Mouse (Mus musculus) granulocyte monocyte progenitor cell, adult 5-6 weeks (primary cell): ENCODE measurements around the gene Gm3238. TPM values are rescaled to one million over a fixed set of nuclear protein-coding genes. Genes with fewer than 3 reads are reported as not detected.
"Not testable (repeated sequence)": the region's sequence is repeated elsewhere in the genome, so short reads cannot be mapped to it uniquely, and the experiment has no call there.

Source experiments
- ATAC-seq: replicated peaks from 2 replicates; pipeline ENCODE4 v1.8.0; 2016; ENCODE audit warnings: mild to moderate bottlenecking, moderate TSS enrichment, inconsistent platforms; ENCODE audit not compliant: poor library complexity, severe bottlenecking
- total RNA-seq, 2 experiments: library from RNA; stranded (forward) in 1 of 2; stranded (reverse) in 1 of 2; fragments of 200-712, 200-1000 nt in 1 of 2; fragments of >200 nt in 1 of 2; fragmentation: Nextera tagmentation in 1 of 2; gene quantifications; 2 replicates each; pipeline ENCODE4 v1.2.3; 2014 to 2017

The Gm3238 gene
- total RNA-seq (2014; fragmentation: Nextera tagmentation): not detected in 2 replicates
- total RNA-seq (2017): not detected in 2 replicates

GRCm38 (mm10) chr10:77771225-77771624 lies at the start of gene Gm3238:
Gm3238 (minus strand) TSS chr10:77771325.
- ATAC-seq: not testable (repeated sequence)

- no peak for ATAC-seq
Observed at GRCm38 (mm10) chr10:77819203-77819602, 48.1 kb upstream of the Gm3238 start.

DNA sequence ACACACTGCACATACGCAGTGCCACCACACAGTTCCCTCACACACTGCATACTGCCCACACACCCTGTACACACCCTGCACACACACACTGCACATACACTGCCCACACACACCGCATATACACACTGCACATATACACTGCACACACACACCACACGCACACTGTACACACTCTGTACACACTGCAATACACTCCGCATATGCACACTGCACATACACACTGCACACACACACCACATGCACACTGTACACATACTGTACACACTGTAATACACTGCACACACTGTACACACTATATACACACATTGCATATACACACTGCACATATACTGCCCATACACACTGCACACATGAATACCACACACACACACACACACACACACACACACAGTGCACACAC lies 47.4 kb upstream of the Gm3238 start:
- ATAC-seq: no peak

GRCm38 (mm10) chr10:77815514-77815913 lies 44.4 kb upstream of the Gm3238 start:
- ATAC-seq: no peak; the same call in 1 of the 2 replicates

DNA sequence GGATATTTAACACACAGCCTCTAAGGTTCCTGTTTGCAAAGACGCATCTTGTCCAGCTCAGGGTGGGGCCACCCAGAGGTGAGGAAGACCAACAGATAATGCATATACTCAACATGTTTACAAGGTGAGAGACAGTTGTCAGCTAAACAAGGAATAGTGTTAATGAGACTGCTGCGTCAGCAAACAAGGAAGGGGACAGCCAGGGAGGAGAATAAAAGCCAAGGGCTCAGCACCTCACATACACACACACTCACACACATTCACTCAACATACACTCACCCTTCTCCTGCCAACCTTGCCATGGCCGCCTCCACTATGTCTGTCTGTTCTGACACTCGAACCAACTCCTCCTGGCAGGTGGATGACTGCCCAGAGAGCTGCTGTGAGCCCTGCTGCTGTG lies 43.3 kb upstream of the Gm3238 start, which contains the start of gene Gm2696:
Gm2696 (plus strand) TSS at position 301 of the 400 bp plus-strand sequence.
- ATAC-seq: no peak

GRCm38 (mm10) chr10:77811743-77812142 lies 40.6 kb upstream of the Gm3238 start, which contains the start of gene Gm9507:
Gm9507 (minus strand) TSS chr10:77811843.
- ATAC-seq: no peak

GRCm38 (mm10) chr10:77804095-77804494 lies 33.0 kb upstream of the Gm3238 start:
- ATAC-seq: no peak

- no peak for ATAC-seq
Observed at GRCm38 (mm10) chr10:77798921-77799508, 27.9 kb upstream of the Gm3238 start, which contains the start of gene Gm19668. Gm19668 (minus strand) TSS chr10:77799133.

DNA sequence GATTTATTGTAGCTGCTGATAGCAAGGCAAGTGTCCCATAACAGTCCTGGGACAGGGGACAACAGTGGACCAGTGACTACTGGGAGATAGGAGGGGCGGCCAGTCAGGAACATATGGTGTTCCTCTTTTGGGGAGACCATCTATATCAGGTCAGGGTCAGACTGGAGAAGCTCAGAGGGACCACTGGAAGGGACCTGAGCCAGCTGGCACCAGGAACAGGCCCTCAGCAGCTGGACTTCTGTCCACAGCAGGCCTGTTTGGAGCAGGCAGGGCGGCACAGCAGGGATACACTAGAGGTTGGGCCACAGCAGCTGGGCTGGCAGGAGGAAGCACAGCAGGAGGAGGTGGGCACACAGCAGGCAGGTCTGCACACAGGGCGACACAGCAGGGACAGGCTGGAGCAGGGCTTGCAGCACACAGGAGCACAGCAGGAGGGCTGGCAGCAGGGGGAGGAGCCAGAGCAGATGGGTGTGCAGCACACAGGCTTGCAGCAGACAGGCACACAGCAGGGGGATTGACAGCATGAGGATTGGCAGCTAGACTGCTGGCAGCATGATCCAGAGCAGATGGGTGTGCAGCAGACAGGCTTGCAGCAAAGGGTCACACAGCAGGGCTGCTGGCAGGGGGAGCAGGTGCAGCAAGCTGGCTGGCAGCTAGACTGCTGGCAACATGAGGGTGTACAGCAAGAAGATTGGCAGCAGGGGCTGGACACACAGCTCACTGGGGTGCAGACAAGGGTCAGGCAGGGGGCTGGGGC lies 27.2 kb upstream of the Gm3238 start:
- not testable (repeated sequence) for ATAC-seq

GRCm38 (mm10) chr10:77797677-77798076 lies 26.6 kb upstream of the Gm3238 start:
- ATAC-seq: no peak

DNA sequence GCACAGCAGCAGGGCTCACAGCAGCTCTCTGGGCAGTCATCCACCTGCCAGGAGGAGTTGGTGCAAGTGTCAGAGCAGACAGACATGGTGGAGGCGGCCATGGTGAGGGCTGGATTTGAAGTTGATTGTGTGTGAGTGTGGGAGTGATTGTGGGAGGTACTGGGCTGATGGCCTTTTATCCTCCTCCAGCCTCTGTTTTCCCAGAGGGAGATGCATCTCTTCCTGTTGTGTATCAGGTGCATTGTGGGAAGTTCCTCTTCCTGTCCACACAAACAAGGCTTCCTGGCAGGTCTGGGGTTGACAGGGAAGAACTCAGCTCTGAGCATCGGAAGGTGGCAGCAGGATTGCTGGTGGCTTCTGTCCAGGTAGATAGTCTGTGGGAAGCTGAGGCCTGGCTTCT lies 23.9 kb upstream of the Gm3238 start, which contains the start of gene Gm9639:
Gm9639 (minus strand) TSS at position 101 of the 400 bp plus-strand sequence.
- no peak for ATAC-seq

GRCm38 (mm10) chr10:77788621-77789020 lies 17.5 kb upstream of the Gm3238 start:
- ATAC-seq: no peak

- not testable (repeated sequence) for ATAC-seq
Observed at GRCm38 (mm10) chr10:77787876-77788275, 16.8 kb upstream of the Gm3238 start, which contains the start of gene Gm7137. Gm7137 (minus strand) TSS chr10:77788200.

- not testable (repeated sequence) for ATAC-seq
Observed at GRCm38 (mm10) chr10:77783396-77783795, 12.3 kb upstream of the Gm3238 start.

DNA sequence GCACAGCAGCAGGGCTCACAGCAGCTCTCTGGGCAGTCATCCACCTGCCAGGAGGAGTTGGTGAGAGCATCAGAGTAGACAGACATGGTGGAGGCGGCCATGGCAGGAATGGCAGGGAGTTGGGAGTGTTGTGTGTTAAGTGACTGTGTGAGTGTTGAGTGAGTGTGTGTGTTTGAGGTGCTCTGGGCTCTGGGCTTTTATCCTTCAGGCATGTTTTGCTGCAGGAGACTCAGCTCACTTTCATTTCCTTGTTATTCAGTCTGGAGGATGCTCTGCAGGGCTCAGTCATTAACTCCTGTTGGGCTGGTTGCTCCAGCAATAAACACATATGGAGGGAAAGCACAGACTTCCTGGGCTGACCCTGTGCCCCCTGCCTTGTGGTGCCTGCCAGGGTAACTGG lies 11.3 kb upstream of the Gm3238 start, which contains the start of gene Gm3250:
Gm3250 (minus strand) TSS at position 101 of the 400 bp plus-strand sequence.
- ATAC-seq: not testable (repeated sequence)

GRCm38 (mm10) chr10:77776844-77777243 lies 5.7 kb upstream of the Gm3238 start, which contains the start of gene Gm7138:
Gm7138 (minus strand) TSS chr10:77776944.
- ATAC-seq: not testable (repeated sequence)

DNA sequence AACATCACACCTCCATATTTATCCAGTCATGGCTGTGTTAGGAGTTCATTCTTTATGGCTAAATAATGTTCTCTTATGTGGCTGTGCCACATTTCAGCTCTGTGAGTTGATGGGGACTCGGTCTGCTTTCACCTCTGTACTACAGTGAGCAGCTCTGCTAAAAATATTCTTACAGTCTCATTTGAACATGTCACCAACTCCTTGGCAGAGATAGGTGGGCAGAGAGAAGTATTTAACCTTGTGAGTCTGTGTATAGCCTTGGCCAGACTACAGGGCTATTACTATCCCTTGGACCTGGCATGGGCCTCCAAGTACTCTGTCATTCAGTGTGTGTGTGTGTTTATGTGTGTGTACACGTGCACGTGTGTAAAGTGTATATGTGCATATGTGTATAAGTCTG lies 1.0 kb upstream of the Gm3238 start:
- ATAC-seq: not testable (repeated sequence)

DNA sequence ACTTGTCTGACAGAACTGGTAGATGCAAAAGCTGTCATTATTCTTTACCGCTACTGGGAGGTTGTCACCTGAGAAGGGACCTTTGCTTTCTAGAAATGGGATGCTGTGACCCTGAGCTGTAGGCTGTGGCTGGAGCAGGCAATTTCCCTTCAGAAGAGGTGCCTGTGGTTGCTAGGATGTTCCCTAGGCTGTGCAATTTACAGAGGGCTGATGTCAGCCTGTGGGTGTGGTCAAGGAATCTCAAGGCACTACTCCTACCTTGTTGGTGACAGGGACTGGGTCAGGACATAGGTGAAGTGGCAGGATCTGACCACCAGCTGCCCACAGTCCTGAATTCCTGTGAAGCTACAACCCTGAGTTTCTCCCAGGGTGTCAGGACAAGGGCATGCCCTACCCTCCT lies 1.4 kb downstream of the Gm3238 start:
- ATAC-seq: no peak

- ATAC-seq: not testable (repeated sequence)
Observed at GRCm38 (mm10) chr10:77759582-77759981, 11.5 kb downstream of the Gm3238 start, which contains the start of gene Gm3233. Gm3233 (minus strand) TSS chr10:77759682.

- no peak for ATAC-seq
Observed at GRCm38 (mm10) chr10:77753448-77753847, 17.7 kb downstream of the Gm3238 start.

GRCm38 (mm10) chr10:77752312-77752711 lies 18.8 kb downstream of the Gm3238 start:
- ATAC-seq: not testable (repeated sequence)
